Mouse (Mus musculus) lung, adult 2 months (tissue): ENCODE measurements around the gene Tmem54. TPM values are rescaled to one million over a fixed set of nuclear protein-coding genes. Genes with fewer than 3 reads are reported as not detected.

Experiments
- DNase-seq: peaks from one replicate; pipeline ENCODE4 v3.0.0; 2022
- H3K4me1 ChIP-seq: fragments of 200-500 bp; 2 replicates; pipeline ENCODE4 v1.6.1; 2011; ENCODE audit warnings: low read length; ENCODE audit not compliant: control insufficient read depth, insufficient read depth
- H3K4me3 ChIP-seq: fragments of 200-500 bp; replicated peaks from 2 replicates; pipeline ENCODE3; 2011; ENCODE audit warnings: low read depth, mild to moderate bottlenecking, control low read depth, low read length; ENCODE audit errors: extremely low read depth
- CTCF ChIP-seq: fragments of 200-500 bp; IDR thresholded peaks from 2 replicates; pipeline ENCODE4 v1.5.1; 2011; ENCODE audit warnings: mild to moderate bottlenecking, low read length, control low read depth; ENCODE audit not compliant: insufficient read depth
- POLR2A ChIP-seq: fragments of 200-500 bp; IDR thresholded peaks from 2 replicates; pipeline ENCODE4 v1.6.1; 2011; ENCODE audit warnings: low read depth, mild to moderate bottlenecking, control low read depth, low read length, borderline replicate concordance; ENCODE audit errors: extremely low read depth
- WGBS: fragments of 180-500 bp; shearing (Covaris S2); methylation state at CpG from one replicate; pipeline ENCODE4 v1.1.7; 2018; 5-methylcytosine and 5-hydroxymethylcytosine counted together
- polyA plus RNA-seq: library from polyadenylated mRNA; depleted of rRNA; stranded (reverse); fragments of >200 nt; gene quantifications from 2 replicates; pipeline ENCODE4 v1.2.3, GENCODE M21; 2012; rRNA removed

Gene Tmem54
- polyA plus RNA-seq: 5.8 and 39.0 TPM in 2 replicates

- no peaks in the 10 kb centered on the region for H3K4me1 ChIP-seq
- no peak for TF ChIP-seq POLR2A
- TF ChIP-seq CTCF: no peak
- WGBS: 4% methylated on average over 40 of the region's 40 CpGs
- no peak within 1 kb of the TSS for H3K4me3 ChIP-seq
- peak; percentile 39 for DNase-seq
Observed at GRCm38 (mm10) chr4:129105356-129105755, at the start of gene Tmem54. Tmem54 (plus strand) TSS chr4:129105548.

- no peak for TF ChIP-seq POLR2A
- no peak for TF ChIP-seq CTCF
- WGBS: 79% methylated on average over 5 of the region's 5 CpGs
- Histone ChIP-seq H3K4me1 (peaks cover 3% of the 10 kb centered on the region), H3K4me3 (no peak overlapping the region)
- no peak for DNase-seq
Observed at GRCm38 (mm10) chr4:129055562-129055961, 49.8 kb upstream of the Tmem54 start.

DNA sequence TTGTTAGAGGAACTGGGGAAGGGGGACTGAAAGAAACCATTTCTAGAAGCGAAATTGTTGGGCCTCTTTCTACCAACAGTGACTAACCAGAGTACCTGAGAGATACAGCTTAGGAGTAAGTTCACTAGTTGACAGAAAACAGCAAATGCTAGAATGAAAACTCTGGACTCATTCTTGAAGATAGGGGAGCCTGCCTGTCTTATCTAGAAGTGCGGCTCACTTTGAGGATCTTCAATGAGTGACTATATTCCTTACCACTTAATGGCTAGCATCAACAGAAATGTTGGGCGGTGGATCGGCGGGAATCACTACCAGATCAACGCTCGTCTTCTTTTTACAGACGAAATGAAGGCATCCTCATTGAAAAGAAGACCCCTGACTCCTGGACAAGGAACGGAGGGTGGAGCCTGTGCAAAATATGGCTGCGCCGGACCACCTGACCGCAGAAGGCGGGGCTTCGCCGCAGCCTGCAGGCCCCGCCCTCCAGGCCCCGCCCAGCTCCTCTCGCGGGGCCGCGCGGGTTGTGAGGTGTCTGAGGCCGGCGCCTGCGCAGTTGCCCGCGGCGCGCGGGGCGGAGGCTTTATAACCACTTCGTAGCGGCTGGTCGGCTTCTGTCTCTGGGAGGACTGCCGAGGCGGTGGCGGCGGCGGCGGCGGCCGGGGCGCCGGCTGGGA, 47.7 kb upstream of the Tmem54 start:
- 4% methylated on average over 44 of the region's 44 CpGs for WGBS
- TF ChIP-seq POLR2A (peak; percentile 90), CTCF (no peak)

GRCm38 (mm10) chr4:129058207-129059092, 46.9 kb upstream of the Tmem54 start, which contains the start of gene Rnf19b:
Rnf19b (plus strand) TSS chr4:129058271.
- peak; percentile 64 for DNase-seq
- TF ChIP-seq POLR2A (no peak), CTCF (no peak)
- peaks cover 8% of the 10 kb centered on the region for H3K4me1 ChIP-seq
- under 1% methylated on average over 82 of the region's 107 CpGs for WGBS
- H3K4me3 ChIP-seq: peak within 1 kb of the TSS; percentile 71

More for the DNA sequence above, 47.7 kb upstream of the Tmem54 start:
- peak; percentile 96 for DNase-seq
- H3K4me1 ChIP-seq: peaks cover 4% of the 10 kb centered on the region
- peak overlapping the region; percentile 71 for H3K4me3 ChIP-seq

- peak; percentile 33 for DNase-seq
- Histone ChIP-seq H3K4me3 (peak overlapping the region; percentile 71), H3K4me1 (peaks cover 8% of the 10 kb centered on the region)
- TF ChIP-seq POLR2A (no peak), CTCF (no peak)
- 3% methylated on average over 13 of the region's 13 CpGs for WGBS
Observed at GRCm38 (mm10) chr4:129059125-129059551, 46.2 kb upstream of the Tmem54 start.

GRCm38 (mm10) chr4:129059922-129060321, 45.4 kb upstream of the Tmem54 start:
- Histone ChIP-seq H3K4me3 (peak overlapping the region; percentile 50), H3K4me1 (peaks cover 8% of the 10 kb centered on the region)
- no peak for DNase-seq
- TF ChIP-seq POLR2A: no peak
- TF ChIP-seq CTCF: no peak
- WGBS: 25% methylated on average over 4 of the region's 4 CpGs

DNA sequence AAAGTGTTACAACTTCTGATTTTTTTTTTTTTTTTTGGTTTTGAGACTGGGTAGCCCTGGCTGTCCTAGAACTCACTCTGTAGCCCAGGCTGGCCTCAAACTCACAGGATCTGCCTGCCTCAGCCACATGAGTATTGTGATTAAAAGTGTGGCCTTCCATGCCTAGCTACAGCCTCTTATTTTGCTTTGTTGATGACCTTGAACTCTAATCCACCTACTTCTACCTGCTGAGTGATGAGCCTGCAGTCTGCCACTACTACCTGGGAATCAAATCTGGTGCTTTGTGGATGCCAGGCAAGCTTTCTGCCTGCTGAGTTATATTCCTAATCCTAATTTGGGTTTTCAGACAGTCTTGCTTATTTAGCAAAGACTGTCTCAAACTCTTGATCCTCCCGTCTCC, 43.9 kb upstream of the Tmem54 start:
- H3K4me1 ChIP-seq: peaks cover 8% of the 10 kb centered on the region
- WGBS: 98% methylated on average over 1 of the region's 1 CpGs

DNA sequence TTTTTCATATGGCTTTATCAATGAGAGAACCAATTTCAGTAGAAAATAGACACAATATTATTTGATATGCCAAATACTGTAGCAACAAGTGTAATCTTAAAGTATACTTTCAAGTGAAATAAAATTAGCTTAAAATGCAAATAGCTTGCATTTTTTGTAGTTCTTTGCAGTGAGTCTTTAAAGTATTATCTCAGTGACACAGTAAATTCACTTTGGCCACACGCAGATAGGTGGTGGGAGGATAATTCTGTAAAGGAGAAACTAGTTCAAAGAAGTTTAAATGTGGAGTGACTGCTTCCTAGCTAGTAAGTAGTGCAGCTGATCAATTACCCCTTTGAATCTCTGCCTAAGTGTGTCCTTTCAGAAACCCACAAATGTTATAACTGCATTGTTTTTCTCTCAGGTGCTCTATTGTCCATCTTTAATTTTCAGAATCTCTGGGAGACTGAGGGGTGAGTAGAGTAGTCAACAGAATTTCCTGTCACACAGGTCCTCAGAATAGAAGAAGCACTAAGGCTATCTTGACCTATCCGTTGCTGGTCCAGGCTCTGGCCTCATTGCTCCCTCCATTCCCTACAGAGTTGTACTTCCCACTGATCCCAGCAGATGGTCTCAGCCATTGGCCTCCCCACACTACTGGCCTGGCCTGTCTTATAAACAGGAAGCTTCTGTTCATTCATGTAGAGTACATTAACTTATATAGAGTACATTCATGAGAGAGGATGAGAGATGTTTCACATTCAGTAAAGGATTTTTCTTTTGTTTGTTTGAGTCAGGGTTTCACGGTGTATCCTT, 42.9 kb upstream of the Tmem54 start:
- no peak for DNase-seq
- WGBS: 65% methylated on average over 3 of the region's 3 CpGs
- TF ChIP-seq POLR2A: no peak
- no peak for TF ChIP-seq CTCF
- H3K4me1 ChIP-seq: peaks cover 8% of the 10 kb centered on the region
- H3K4me3 ChIP-seq: no peak overlapping the region

More for the DNA sequence above, 43.9 kb upstream of the Tmem54 start:
- no peak overlapping the region for H3K4me3 ChIP-seq
- DNase-seq: no peak
- no peak for TF ChIP-seq CTCF
- no peak for TF ChIP-seq POLR2A

DNA sequence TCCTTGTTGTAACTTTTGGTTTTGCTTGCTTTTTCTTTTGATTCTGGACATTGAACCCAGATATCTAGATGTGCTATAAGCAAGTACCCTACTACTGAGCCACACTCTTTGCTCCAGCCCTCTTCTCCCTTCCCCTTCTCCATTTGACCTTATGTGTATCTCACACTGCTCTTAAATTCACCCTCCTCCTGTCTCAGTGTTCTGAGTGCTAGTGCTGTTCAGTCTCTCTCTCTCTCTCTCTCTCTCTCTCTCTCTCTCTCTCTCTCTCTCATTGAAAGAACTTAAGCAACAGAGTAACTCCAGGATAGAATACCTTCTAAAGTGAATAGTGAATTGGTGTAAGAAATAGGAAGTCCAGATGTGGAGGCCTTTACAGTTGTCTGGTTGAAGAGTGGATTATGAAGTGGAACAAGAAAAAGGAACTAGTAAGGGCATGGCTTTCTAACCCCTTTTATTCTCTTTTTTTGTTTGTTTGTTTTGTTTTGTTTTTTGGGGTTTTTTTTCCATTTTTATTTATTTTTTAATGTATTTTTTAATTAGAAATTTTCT, 39.6 kb upstream of the Tmem54 start:
- TF ChIP-seq POLR2A: no peak
- DNase-seq: no peak
- H3K4me1 ChIP-seq: peaks cover 4% of the 10 kb centered on the region
- no peak overlapping the region for H3K4me3 ChIP-seq
